Mouse (Mus musculus): Measurements from ENCODE around the gene Idh2.
"Not testable (repeated sequence)": the region's sequence is repeated elsewhere in the genome, so short reads cannot be mapped to it uniquely, and the experiment has no call there.

The Idh2 gene

GRCm38 (mm10) chr7:80060012-80060778 lies 55.0 kb downstream of the Idh2 start:
- no peak for DNase-seq (ENCODE audit: low read depth, low spot score)

GRCm38 (mm10) chr7:80059064-80059838 lies 55.9 kb downstream of the Idh2 start:
- no peak for DNase-seq (ENCODE audit: low read depth, low spot score)

DNA sequence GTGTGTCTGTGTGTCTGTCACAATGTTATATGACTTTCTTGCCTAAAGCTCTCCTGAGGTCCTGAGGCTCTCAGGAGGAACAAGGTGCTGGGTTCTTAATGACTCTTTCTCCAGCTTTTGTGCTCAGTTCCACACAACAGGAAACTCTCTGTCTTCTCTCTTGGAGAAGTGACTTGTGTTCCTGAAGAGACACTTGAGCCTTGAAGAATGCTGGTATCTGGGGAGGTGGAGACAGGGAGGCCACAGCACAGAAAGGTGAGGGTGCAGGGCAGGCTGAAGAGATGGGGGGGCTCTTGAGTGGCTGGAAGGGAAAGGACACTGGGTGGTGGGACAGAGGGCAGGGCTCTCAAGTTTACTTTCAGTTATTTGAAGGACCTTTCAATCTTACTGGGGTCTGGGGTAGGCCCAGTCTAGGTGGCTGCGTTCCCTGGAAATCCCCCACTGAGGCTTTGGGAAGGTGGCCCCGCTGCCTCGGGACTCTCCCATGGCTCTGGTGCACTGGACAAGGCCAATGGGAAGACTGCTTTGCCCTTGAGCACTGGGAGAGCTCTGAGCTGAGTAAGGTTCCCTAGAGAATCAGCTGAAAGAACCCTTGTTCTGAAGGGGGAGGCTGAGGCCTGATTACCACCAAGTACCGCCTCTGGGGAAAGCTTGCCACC lies 56.7 kb downstream of the Idh2 start:
- DNase-seq (ENCODE audit: low read depth, low spot score), result no peak

- no peak for DNase-seq (ENCODE audit: low read depth, low spot score)
These were observed 57.4 kb downstream of the Idh2 start for GRCm38 (mm10) chr7:80057781-80058180.

GRCm38 (mm10) chr7:80057002-80057691 lies 58.0 kb downstream of the Idh2 start:
- DNase-seq (ENCODE audit: low read depth, low spot score), result peak; percentile 60

DNA sequence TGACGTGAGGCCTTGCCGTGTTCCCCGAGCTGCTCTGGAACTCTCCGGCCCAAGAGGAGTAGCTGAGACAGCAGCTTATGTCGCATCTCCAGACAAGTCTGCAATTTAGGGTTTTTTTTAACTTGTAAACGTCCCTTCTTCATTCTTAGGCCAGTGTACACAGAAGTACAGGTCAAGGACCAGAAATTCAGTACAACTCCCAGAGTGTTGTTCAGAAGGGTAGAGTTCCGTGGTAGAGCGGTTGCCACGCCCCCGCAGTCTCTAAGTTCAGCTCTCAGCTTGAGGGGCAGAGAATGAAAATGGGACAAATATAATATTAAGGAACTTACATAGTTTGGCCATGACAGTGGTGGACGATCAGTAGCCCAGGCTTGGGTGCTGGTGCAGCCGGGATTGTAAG lies 59.4 kb downstream of the Idh2 start:
- DNase-seq (ENCODE audit: low read depth, low spot score), result no peak

DNA sequence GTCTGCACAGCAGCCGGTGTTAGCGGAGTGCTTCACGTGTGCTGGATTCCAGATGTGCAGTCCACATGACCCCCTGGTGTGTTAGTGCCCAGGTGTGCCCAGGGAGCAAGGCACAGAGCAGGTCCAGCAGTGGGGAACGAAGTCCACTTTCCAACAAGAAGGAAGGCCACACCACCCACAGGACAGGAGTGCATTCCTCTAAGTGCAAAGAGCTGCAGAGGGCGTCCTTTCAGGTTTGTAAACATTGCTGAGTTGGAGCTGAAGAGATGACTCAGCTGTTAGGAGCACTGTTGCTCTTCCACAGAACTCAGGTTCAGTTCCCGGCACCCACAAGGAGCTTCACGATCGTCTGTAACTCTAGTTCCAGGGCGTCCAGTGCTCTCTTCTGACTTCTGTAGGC lies 62.0 kb downstream of the Idh2 start:
- no peak for DNase-seq (ENCODE audit: low read depth, low spot score)

GRCm38 (mm10) chr7:80052261-80052660 lies 62.9 kb downstream of the Idh2 start:
- DNase-seq (ENCODE audit: low read depth, low spot score), result no peak

DNA sequence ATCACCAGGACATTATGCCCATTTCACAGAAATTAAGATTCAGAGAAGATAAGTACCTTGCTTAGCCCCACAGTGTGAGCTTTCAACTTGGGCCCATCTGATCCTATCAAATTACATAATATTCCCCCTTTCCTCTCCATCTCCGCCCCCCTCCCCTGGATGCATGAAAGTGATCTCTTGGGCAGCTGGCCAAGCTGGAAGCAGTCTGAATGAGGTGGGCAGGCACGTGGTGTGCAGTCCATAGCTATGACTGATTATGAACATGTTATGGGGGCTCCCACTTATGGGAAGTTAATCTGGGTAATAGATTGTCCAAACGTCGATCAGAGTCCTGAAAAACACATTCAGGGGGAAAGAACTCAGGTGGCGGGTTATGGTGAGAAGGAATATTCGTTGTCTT lies 63.4 kb downstream of the Idh2 start:
- no peak for DNase-seq (ENCODE audit: low read depth, low spot score)

GRCm38 (mm10) chr7:80050382-80050781 lies 64.8 kb downstream of the Idh2 start:
- not testable (repeated sequence) for DNase-seq (ENCODE audit: low read depth, low spot score)

GRCm38 (mm10) chr7:80049746-80050145 lies 65.4 kb downstream of the Idh2 start:
- DNase-seq (ENCODE audit: low read depth, low spot score), result no peak

- no peak for DNase-seq (ENCODE audit: low read depth, low spot score)
These were observed 68.2 kb downstream of the Idh2 start for GRCm38 (mm10) chr7:80047041-80047440.
